Mouse (Mus musculus) myocyte (in vitro differentiated cells): ENCODE data around the gene D630036H23Rik. TPM values are rescaled to one million over a fixed set of nuclear protein-coding genes. Genes with fewer than 3 reads are reported as not detected.

Experiments
- H3K27me3 ChIP-seq: one replicate; pipeline ENCODE4 v1.6.1; 2011; ENCODE audit not compliant: control insufficient read depth, insufficient read depth, insufficient read length
- H3K36me3 ChIP-seq: one replicate; pipeline ENCODE4 v1.6.1; 2011; ENCODE audit not compliant: control insufficient read depth, insufficient read depth
- H3K4me2 ChIP-seq: one replicate; pipeline ENCODE4 v1.6.1; 2011; ENCODE audit warnings: low read depth, control low read depth
- H3K4me3 ChIP-seq: one replicate; pipeline ENCODE4 v1.5.1; 2011; ENCODE audit warnings: mild to moderate bottlenecking, control low read depth, moderate library complexity
- H3K79me2 ChIP-seq: one replicate; pipeline ENCODE4 v1.6.1; 2011; ENCODE audit not compliant: control insufficient read depth, insufficient read depth
- H3ac ChIP-seq: one replicate; pipeline ENCODE4 v1.6.1; 2011; ENCODE audit not compliant: control insufficient read depth, insufficient read length
- CEBPB ChIP-seq: IDR thresholded peaks from 2 replicates; pipeline ENCODE4 v1.6.1; 2011; ENCODE audit warnings: mild to moderate bottlenecking, moderate library complexity; ENCODE audit not compliant: poor library complexity, insufficient read depth, severe bottlenecking
- E2F4 ChIP-seq: IDR thresholded peaks from one replicate; pipeline ENCODE4 v1.6.1; 2011; ENCODE audit warnings: mild to moderate bottlenecking, control low read depth, moderate library complexity; ENCODE audit not compliant: insufficient read depth
- MAX ChIP-seq: IDR thresholded peaks from one replicate; pipeline ENCODE4 v1.6.1; 2011; ENCODE audit warnings: low read depth, mild to moderate bottlenecking, control low read depth
- MYOD1 ChIP-seq, 3 experiments: IDR thresholded peaks; one replicate each; pipeline ENCODE4 v1.6.1; 2011; ENCODE audit warnings: control low read depth in 2 of 3, low read depth in 2 of 3, mild to moderate bottlenecking in 2 of 3, moderate library complexity in 1 of 3; ENCODE audit not compliant: insufficient read length in 2 of 3, control insufficient read depth in 1 of 3
- MYOG ChIP-seq, 3 experiments: IDR thresholded peaks; one replicate each; pipeline ENCODE4 v1.6.1; 2011; ENCODE audit warnings: control low read depth in 2 of 3, low read depth in 2 of 3, mild to moderate bottlenecking in 2 of 3; ENCODE audit not compliant: insufficient read length in 2 of 3, control insufficient read depth in 1 of 3, insufficient read depth in 1 of 3
- POLR2A ChIP-seq: IDR thresholded peaks from one replicate; pipeline ENCODE4 v1.6.1; 2011; ENCODE audit warnings: low read depth, mild to moderate bottlenecking, control low read depth, moderate library complexity; ENCODE audit not compliant: insufficient read length
- POLR2AphosphoS2 ChIP-seq: IDR thresholded peaks from one replicate; pipeline ENCODE4 v1.6.1; 2011; ENCODE audit warnings: low read depth, control low read depth; ENCODE audit not compliant: insufficient read length
- REST ChIP-seq: IDR thresholded peaks from one replicate; pipeline ENCODE4 v1.6.1; 2011; ENCODE audit warnings: mild to moderate bottlenecking, control low read depth, moderate library complexity; ENCODE audit not compliant: insufficient read depth, insufficient read length
- SRF ChIP-seq: IDR thresholded peaks from one replicate; pipeline ENCODE4 v1.6.1; 2011; ENCODE audit warnings: low read depth; ENCODE audit not compliant: control insufficient read depth, insufficient read length
- TCF12 ChIP-seq: IDR thresholded peaks from one replicate; pipeline ENCODE4 v1.6.1; 2011; ENCODE audit warnings: mild to moderate bottlenecking, control low read depth; ENCODE audit not compliant: poor library complexity, insufficient read depth, severe bottlenecking
- TCF3 ChIP-seq: IDR thresholded peaks from one replicate; pipeline ENCODE4 v1.6.1; 2011; ENCODE audit warnings: low read depth, control low read depth; ENCODE audit not compliant: insufficient read length
- USF1 ChIP-seq: IDR thresholded peaks from one replicate; pipeline ENCODE4 v1.6.1; 2011; ENCODE audit warnings: low read depth, mild to moderate bottlenecking, control low read depth, moderate library complexity
- polyA plus RNA-seq: library from polyadenylated mRNA; unstranded; fragments of >200 nt; fragmentation: generic; extraction: Trizol; gene quantifications from one replicate; pipeline ENCODE4 v1.2.1, GENCODE M21; 2012; ENCODE audit warnings: missing spikeins

Gene D630036H23Rik
- polyA plus RNA-seq, 1 experiment = 0.24 TPM

- no peaks in the 10 kb centered on the region for H3K36me3 ChIP-seq
- no peak overlapping the region for H3ac ChIP-seq
- no peaks in the 10 kb centered on the region for H3K27me3 ChIP-seq
- H3K4me3 ChIP-seq = no peak overlapping the region
- H3K79me2 ChIP-seq = no peaks in the 10 kb centered on the region
- H3K4me2 ChIP-seq = no peak overlapping the region
- TF ChIP-seq SRF = no peak
- no peak for TF ChIP-seq MYOD1 (IDR thresholded peaks at IDR 0.05; ENCODE audit: control insufficient read depth in 1 of 3, insufficient read length in 2 of 3, low read depth in 2 of 3)
- no peak for TF ChIP-seq MYOG (IDR thresholded peaks at IDR 0.05; ENCODE audit: control insufficient read depth in 1 of 3, insufficient read depth in 1 of 3, insufficient read length in 2 of 3, low read depth in 2 of 3)
- TF ChIP-seq TCF3 = no peak
- no peak for TF ChIP-seq MAX
- no peak for TF ChIP-seq REST
- no peak for TF ChIP-seq CEBPB
- TF ChIP-seq POLR2AphosphoS2 = no peak
- no peak for TF ChIP-seq TCF12
- TF ChIP-seq POLR2A = no peak
- TF ChIP-seq E2F4 = no peak
- TF ChIP-seq USF1 = no peak
These were observed 48.1 kb downstream of the D630036H23Rik start for GRCm38 (mm10) chr12:36333837-36334281.

GRCm38 (mm10) chr12:36332676-36333075 lies 49.3 kb downstream of the D630036H23Rik start:
- H3K4me2 ChIP-seq = no peak overlapping the region
- H3K36me3 ChIP-seq = no peaks in the 10 kb centered on the region
- no peak overlapping the region for H3ac ChIP-seq
- H3K79me2 ChIP-seq = no peaks in the 10 kb centered on the region
- H3K27me3 ChIP-seq = no peaks in the 10 kb centered on the region
- H3K4me3 ChIP-seq = no peak overlapping the region
- no peak for TF ChIP-seq MYOG (IDR thresholded peaks at IDR 0.05; ENCODE audit: control insufficient read depth in 1 of 3, insufficient read depth in 1 of 3, insufficient read length in 2 of 3, low read depth in 2 of 3)
- no peak for TF ChIP-seq SRF
- no peak for TF ChIP-seq POLR2A
- no peak for TF ChIP-seq TCF3
- no peak for TF ChIP-seq E2F4

Other genes with a start within 250 kb of the D630036H23Rik start
- 8.5 TPM for gene Ankmy2, start 225.1 kb downstream of the D630036H23Rik start, polyA plus RNA-seq
- gene Bzw2, start 224.1 kb downstream of the D630036H23Rik start, polyA plus RNA-seq = 86.8 TPM
- gene Lrrc72, start 128.8 kb downstream of the D630036H23Rik start, polyA plus RNA-seq = 0.08 TPM
- not detected for gene Sostdc1, start 68.0 kb downstream of the D630036H23Rik start, polyA plus RNA-seq
- 1.6 TPM for gene Ispd, start 731 bp downstream of the D630036H23Rik start, polyA plus RNA-seq